Mouse (Mus musculus): ENCODE measurements around the gene Flywch1.

The Flywch1 gene

DNA sequence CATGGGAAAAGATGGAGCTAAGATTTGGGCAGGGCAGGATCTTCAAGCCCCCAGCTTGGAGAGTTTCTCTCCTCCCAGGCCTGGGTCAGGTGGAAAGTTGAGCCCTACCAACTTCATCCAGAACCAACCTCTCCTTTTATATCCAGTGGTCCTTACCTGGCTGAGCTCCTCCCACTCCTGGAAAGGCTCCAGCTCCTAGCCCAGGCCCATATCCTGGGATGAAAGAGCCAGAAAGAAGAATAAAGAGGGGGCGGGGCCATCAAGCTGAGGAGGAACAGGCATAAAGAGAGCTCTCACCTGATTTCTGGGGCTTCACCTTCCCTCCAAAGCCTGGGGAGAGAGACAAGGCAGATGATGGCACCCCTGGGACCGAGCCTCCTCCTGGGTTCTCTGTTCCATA lies 54.4 kb downstream of the Flywch1 start:
- CTCF ChIA-PET = no interaction called here

DNA sequence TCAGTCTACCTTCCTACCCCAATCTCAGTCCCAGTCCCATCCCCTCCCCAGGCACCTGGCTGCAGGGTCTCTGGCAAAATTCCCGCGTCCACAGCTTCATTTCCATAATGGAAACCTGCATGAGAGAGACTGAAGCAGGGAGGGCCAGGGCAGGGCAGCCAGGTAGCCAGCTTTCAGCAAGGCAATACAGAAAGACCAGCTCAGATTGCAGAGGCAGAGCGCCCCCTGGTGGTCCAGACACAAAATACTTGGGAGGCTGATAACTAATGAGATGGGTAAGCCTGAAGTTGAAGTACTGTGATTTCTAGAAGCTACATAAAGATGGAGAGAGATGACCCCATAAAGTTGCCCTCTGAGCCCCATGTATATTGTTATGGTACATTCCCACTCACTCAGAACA lies 65.2 kb downstream of the Flywch1 start:
- CTCF ChIA-PET = interaction anchor here (0.5 to 0.6 kb wide), 2 partner anchors 48 to 62 kb away, joined by 4 read pairs; no protein-coding TSS in a partner anchor

DNA sequence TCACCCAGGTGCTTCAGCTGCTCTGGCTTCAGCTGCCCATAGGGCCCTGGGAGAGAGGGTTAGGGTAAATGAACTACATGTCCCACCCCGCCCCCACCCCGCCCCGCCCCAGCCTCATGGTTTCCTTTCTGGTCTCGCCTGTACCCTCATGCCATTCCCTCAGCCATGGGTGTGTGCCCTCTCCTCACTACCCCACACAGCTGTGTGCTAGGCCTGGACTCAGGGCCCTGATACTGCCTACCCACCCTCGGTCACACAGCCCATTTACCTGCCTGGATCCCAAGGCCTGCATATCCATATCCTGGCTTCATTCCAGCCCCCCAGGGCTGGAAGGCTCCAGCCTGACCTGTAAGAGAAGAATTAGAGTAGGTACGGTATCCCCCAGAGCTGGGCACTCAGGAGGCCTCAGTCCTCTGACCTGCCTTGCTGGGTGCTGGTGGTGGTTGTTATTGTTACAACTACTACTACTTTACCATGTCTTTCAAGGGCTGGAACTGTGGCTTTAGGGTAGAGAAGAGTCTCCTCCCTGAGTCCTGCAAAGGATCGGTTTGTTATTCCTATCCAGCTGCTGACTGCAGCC lies 65.8 kb downstream of the Flywch1 start:
- CTCF ChIA-PET = interaction anchor here (0.5 kb wide), 2 partner anchors 33 to 61 kb away, joined by 4 to 7 read pairs; no protein-coding TSS in a partner anchor

DNA sequence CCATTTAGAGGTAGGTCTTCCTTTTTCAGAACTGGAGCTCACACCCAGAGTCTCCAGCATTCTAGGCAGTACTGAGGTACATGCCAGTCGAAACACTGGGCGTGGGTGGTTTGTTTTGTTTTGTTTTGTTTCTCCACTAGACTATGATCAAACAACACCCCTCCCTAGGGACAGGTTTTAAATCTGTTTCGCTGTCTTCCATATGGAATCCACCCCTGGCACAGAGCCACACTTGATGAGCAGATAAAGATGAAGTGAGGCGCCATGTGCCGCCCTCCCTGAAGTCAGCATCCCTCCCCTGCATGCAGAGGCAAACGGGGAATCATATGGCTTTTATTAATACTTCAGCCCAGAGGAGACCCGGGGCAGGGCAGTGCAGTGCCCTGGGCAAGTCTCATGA lies 66.7 kb downstream of the Flywch1 start:
- CTCF ChIA-PET = interaction anchor here (1.1 kb wide), 1 partner anchor 22 kb away, joined by 4 read pairs; no protein-coding TSS in a partner anchor

DNA sequence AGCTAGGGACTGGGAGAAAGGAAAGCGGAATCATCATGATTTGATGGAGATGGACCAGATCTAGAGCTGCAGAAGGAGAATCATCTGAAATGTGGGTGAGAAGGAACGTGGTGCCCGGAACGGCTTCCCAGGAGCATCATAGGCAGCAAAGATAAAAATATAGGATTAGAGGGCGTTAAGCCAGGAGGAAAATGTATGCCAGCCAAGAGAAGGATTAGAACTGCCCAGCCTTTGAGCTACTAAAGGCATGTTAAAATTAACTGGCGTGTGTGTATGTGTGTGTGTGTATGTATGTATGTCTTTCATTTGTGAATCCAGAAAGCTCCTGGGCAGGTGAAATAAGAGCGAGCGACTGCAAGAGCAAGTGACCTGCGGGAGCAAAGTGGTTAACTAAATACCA lies 68.1 kb downstream of the Flywch1 start:
- CTCF ChIA-PET = no interaction called here

Data from spleen, embryonic (tissue).